Mouse (Mus musculus) left cerebral cortex, postnatal 25 days (tissue): ENCODE results near the gene Fip1l1. TPM values are rescaled to one million over a fixed set of nuclear protein-coding genes. Genes with fewer than 3 reads are reported as not detected.

Source experiments
- DNase-seq, 2 experiments: peaks; one replicate each; pipeline ENCODE4 v3.0.0; 2022; ENCODE audit warnings: low spot score in 2 of 2, mixed read lengths in 1 of 2
- intact Hi-C: fragments of 180-260 bp; cut with DNase I; formaldehyde crosslinking; loops from one replicate; pipeline ENCODE4 v1.15.1; 2025
- total RNA-seq, 2 experiments: library from RNA; stranded (reverse); gene quantifications; 2 replicates each; pipeline ENCODE4 v1.2.3; 2021

The Fip1l1 gene
- total RNA-seq, 2 experiments from 2014 or later, result 58.8 to 59.8 TPM

GRCm38 (mm10) chr5:74610511-74610910 lies 75.3 kb downstream of the Fip1l1 start:
- no peak for DNase-seq
- intact Hi-C loops, result no loop called here

- DNase-seq, result no peak
- intact Hi-C loops, result no loop called here
These were observed 77.5 kb downstream of the Fip1l1 start for GRCm38 (mm10) chr5:74612713-74613112.

- peak in 1 of 2 experiments; percentile 15 for DNase-seq
- intact Hi-C loops, result no loop called here
These were observed 78.4 kb downstream of the Fip1l1 start for GRCm38 (mm10) chr5:74613491-74614151.

DNA sequence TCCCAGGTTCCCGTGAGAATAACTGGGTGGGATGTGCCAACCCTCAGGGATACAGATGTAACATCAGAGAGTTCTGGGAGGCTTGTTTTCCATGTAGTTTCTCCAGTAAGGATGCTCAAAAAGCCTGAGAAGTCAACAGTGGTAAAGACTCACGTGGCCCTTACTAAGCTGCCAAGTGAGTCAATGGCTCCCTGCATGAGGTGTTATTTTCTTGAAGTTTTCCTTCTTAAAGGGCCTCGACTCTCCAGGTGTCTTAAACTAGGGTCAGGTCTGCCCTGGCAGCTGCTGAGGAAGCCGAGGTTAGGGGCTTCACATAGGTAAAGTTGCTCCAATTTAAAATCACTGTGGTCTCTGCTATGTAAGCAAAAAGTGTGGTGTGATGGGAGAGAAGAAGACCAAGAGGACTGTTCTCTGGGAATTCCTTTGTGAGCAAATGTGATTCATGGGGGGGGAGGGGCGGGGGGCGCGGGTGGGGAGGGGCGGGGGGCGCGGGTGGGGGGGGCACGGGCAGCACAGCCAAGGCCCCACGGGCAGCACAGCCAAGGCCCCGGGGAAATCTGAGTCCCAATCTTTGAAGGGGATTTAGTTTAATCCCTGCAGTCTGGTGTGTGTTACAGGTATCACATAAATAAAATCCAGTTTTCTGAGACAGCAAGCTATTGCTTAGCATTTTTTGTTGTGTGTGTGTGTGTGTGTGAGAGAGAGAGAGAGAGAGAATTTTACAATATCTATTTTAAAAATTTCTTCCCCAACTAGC lies 82.7 kb downstream of the Fip1l1 start:
- no peak for DNase-seq
- intact Hi-C loops, result loop anchor here (5.0 kb wide), 1 partner anchor 534 kb away; the partner anchor contains the start of gene Pdgfra

GRCm38 (mm10) chr5:74618573-74619059 lies 83.4 kb downstream of the Fip1l1 start:
- intact Hi-C loops, result loop anchor here (5.0 kb wide), 1 partner anchor 534 kb away; the partner anchor contains the start of gene Pdgfra
- no peak for DNase-seq

DNA sequence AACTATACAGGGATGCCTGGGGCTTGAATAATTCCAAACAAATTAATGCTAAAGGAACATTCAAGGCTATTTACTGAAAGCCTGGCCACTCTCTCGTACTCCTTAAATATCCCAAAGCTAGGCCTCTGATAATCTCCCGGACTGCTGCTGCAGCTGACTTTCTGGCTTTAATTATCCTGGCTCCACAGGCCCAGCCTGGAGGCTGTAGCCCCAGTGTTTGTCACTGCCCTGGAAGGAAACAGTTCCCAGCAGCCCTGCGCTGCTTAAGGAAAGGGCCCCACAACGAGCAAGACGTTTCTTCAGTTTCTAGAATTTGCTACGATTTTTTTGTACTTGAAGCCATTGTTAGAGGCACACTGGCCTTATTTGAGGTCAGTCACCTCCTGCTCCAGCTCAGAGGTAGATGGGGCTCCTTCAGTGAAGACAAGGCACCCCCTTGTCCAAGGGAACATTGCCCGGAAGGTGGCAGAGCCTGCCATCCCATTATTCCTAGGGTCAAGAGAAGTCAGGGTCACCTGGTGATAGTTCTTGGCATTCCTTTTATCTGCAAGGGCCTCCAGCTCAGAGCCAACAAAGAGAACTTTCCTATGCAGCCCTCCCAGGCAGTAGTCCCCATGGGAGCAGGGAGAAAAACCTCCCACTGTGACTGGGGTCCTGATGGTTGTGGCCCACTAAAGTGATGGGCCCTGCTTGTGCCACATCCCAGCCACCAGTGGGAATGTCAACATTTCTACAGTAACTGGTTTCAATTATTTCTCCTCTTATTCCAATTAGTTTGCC lies 86.6 kb downstream of the Fip1l1 start:
- no peak for DNase-seq
- intact Hi-C loops, result no loop called here

GRCm38 (mm10) chr5:74623316-74624000 lies 88.2 kb downstream of the Fip1l1 start:
- intact Hi-C loops, result no loop called here
- no peak for DNase-seq

GRCm38 (mm10) chr5:74624385-74624784 lies 89.1 kb downstream of the Fip1l1 start:
- intact Hi-C loops, result no loop called here

GRCm38 (mm10) chr5:74628001-74628400 lies 92.8 kb downstream of the Fip1l1 start:
- intact Hi-C loops, result no loop called here
- DNase-seq, result no peak

More at GRCm38 (mm10) chr5:74624385-74624784, 89.1 kb downstream of the Fip1l1 start:
- no peak for DNase-seq

DNA sequence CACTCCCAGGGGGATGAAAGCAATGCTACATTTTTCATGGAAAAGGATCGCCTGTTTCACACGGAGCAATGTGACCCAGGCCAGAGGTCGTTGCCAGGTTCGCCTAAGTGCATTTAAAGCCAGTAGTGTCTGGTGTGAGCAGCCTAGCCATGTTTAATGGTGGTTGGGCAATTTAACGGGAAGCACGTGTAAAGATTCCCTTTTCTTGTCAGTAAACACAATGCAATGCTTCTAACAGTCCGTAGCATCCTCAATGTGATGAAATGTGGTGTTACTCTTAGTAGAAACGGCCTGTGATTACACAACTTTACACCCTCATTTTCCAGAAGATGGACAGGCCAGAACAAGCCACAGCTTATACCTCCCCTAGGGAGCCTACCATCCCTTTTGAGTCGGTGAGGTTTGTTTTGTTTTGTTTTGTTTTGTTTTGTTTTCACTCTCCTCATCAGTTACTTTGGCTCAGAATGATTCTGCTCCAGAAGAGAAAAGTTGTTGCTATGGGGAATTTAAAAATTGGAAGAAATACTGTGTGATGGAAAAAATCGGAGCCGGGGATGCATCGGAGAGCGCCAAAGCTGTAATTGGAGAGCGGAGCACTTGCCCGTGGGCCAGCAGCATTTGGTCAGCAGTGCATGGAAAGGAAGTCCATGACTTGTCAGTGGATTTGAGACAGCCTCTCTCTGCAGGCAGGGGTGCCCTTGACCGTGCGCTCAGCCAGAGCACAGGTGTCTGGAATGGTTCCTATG lies 97.3 kb downstream of the Fip1l1 start:
- no peak for DNase-seq
- intact Hi-C loops, result loop anchor here (10.0 kb wide), 1 partner anchor 412 kb away; the partner anchor contains the start of gene Chic2

DNA sequence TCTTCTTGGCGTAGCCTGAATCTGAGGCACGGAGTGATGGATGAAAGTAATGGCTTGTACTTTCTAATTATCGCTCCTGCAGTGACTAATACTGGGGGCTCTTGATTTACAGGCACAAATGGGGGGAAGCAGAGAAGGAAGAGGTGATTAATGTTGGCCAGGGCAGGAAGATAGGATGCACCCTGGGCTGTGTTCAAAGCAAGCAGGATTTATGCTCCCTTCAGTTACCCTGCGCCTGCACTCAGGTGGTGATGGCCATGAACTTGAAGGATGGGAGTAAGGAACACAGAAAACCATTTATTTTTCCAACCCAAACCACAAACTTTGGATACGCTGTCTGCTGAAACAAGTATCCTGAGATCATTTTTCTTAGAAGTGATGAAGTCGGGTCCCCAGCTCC lies 98.2 kb downstream of the Fip1l1 start:
- DNase-seq, result no peak
- intact Hi-C loops, result loop anchor here (10.0 kb wide), 1 partner anchor 411 kb away; the partner anchor contains the start of gene Chic2

- intact Hi-C loops, result loop anchor here (10.0 kb wide), 1 partner anchor 410 kb away; the partner anchor contains the start of gene Chic2
- DNase-seq, result no peak
These were observed 99.1 kb downstream of the Fip1l1 start for GRCm38 (mm10) chr5:74634391-74634790.

DNA sequence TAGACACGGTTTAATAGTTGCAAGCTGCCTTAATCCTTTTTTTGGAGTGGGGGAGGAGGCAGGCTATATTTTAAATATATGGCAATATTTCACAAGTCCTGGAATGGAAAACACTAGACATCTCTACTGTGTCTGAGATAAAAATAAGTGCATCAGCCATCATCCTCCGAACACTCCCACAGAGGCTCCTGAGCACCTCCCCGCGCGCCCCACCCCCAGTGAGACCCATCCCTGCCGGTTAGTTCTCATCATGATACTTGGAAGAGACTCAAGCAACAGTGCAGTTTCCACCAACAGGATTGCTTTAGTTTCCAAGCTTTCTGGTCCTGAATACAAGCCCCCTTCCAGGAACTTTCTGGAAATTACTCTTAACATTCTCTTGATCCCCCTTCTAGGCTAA lies 104.3 kb downstream of the Fip1l1 start:
- intact Hi-C loops, result loop anchor here (10.0 kb wide), 1 partner anchor 405 kb away; the partner anchor contains the start of gene Chic2
- DNase-seq, result peak in 1 of 2 experiments; percentile 61

- intact Hi-C loops, result loop anchor here (2.0 to 10.0 kb wide), 4 partner anchors 37 to 516 kb away; no protein-coding TSS in a partner anchor
- no peak for DNase-seq
These were observed 105.3 kb downstream of the Fip1l1 start for GRCm38 (mm10) chr5:74640504-74640903.

- peak; percentile 26 to 65 for DNase-seq
- intact Hi-C loops, result loop anchor here (2.0 to 10.0 kb wide), 4 partner anchors 36 to 516 kb away; no protein-coding TSS in a partner anchor
These were observed 105.8 kb downstream of the Fip1l1 start for GRCm38 (mm10) chr5:74641000-74641399.

DNA sequence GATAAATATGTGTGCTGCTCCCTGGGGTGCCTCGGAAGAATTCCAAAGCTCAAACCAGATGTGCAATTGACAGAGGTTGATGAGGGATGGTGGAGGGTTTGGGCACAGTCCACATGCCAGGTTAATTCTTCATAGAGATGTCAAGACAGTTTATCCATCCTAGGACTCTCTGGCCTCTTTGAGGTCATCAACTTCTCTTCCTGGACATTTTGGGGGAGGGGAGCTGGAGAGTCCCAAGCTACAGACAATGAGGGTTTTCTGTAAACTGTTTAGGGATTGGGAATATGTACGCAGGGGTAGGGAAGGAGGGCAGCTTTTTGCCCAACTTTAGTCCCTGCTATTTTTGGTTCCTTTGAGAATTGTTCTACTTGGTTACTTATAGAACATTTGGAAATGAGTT lies 107.0 kb downstream of the Fip1l1 start:
- intact Hi-C loops, result loop anchor here (5.0 to 10.0 kb wide), 3 partner anchors 35 to 305 kb away; no protein-coding TSS in a partner anchor
- DNase-seq, result no peak

- intact Hi-C loops, result loop anchor here (10.0 kb wide), 1 partner anchor 147 kb away; no protein-coding TSS in a partner anchor
- no peak for DNase-seq
These were observed 112.3 kb downstream of the Fip1l1 start for GRCm38 (mm10) chr5:74647584-74647984.

GRCm38 (mm10) chr5:74648216-74648615 lies 113.0 kb downstream of the Fip1l1 start:
- intact Hi-C loops, result loop anchor here (10.0 kb wide), 1 partner anchor 147 kb away; no protein-coding TSS in a partner anchor

More at GRCm38 (mm10) chr5:74648216-74648615, 113.0 kb downstream of the Fip1l1 start:
- no peak for DNase-seq
